Mouse (Mus musculus): ENCODE measurements at regions not wholly inside any gene's neighbourhood (a gene's known extent, or its start where the extent isn't known, plus 50 kb on each side); places are given as distances from the start of the nearest gene placed in this dataset.

- TF ChIP-seq POLR2A (IDR thresholded peaks at IDR 0.05; ENCODE audit: borderline replicate concordance, low read depth, low read length) (no peak), CTCF (IDR thresholded peaks at IDR 0.05; ENCODE audit: low read depth, low read length) (no peak)
- no peaks in the 10 kb centered on the region for H3K4me1 ChIP-seq (ENCODE audit: control insufficient read depth, insufficient read depth, low read length)
- H3K27ac ChIP-seq (ENCODE audit: insufficient read depth, low read depth, low read length), result no peak overlapping the region
- H3K4me3 ChIP-seq (ENCODE audit: insufficient read depth, low read length), result no peak overlapping the region
Measured at GRCm38 (mm10) chr13:100988116-100988515, 154.9 kb upstream of the Slc30a5 start.

- Histone ChIP-seq H3K4me1 (ENCODE audit: control insufficient read depth, insufficient read depth, low read length) (no peaks in the 10 kb centered on the region), H3K27ac (ENCODE audit: insufficient read depth, low read depth, low read length) (no peak overlapping the region), H3K4me3 (ENCODE audit: insufficient read depth, low read length) (no peak overlapping the region)
- TF ChIP-seq POLR2A (IDR thresholded peaks at IDR 0.05; ENCODE audit: borderline replicate concordance, low read depth, low read length) (no peak), CTCF (IDR thresholded peaks at IDR 0.05; ENCODE audit: low read depth, low read length) (no peak)
Measured at GRCm38 (mm10) chr13:100975741-100976140, 142.5 kb upstream of the Slc30a5 start.

- Histone ChIP-seq H3K27ac (ENCODE audit: insufficient read depth, low read depth, low read length) (no peak overlapping the region), H3K4me1 (ENCODE audit: control insufficient read depth, insufficient read depth, low read length) (no peaks in the 10 kb centered on the region), H3K4me3 (ENCODE audit: insufficient read depth, low read length) (no peak overlapping the region)
- TF ChIP-seq CTCF (IDR thresholded peaks at IDR 0.05; ENCODE audit: low read depth, low read length) (no peak), POLR2A (IDR thresholded peaks at IDR 0.05; ENCODE audit: borderline replicate concordance, low read depth, low read length) (no peak)
Measured at GRCm38 (mm10) chr13:100971080-100972017, 138.1 kb upstream of the Slc30a5 start.

- Histone ChIP-seq H3K27ac (ENCODE audit: insufficient read depth, low read depth, low read length) (no peak overlapping the region), H3K4me3 (ENCODE audit: insufficient read depth, low read length) (no peak overlapping the region), H3K4me1 (ENCODE audit: control insufficient read depth, insufficient read depth, low read length) (no peaks in the 10 kb centered on the region)
- TF ChIP-seq CTCF (IDR thresholded peaks at IDR 0.05; ENCODE audit: low read depth, low read length) (no peak), POLR2A (IDR thresholded peaks at IDR 0.05; ENCODE audit: borderline replicate concordance, low read depth, low read length) (no peak)
Measured at GRCm38 (mm10) chr13:100962811-100963540, 129.7 kb upstream of the Slc30a5 start.

- TF ChIP-seq CTCF (IDR thresholded peaks at IDR 0.05; ENCODE audit: low read depth, low read length), result no peak
- no peak for TF ChIP-seq POLR2A (IDR thresholded peaks at IDR 0.05; ENCODE audit: borderline replicate concordance, low read depth, low read length)
- Histone ChIP-seq H3K4me1 (ENCODE audit: control insufficient read depth, insufficient read depth, low read length) (no peaks in the 10 kb centered on the region), H3K4me3 (ENCODE audit: insufficient read depth, low read length) (no peak overlapping the region), H3K27ac (ENCODE audit: insufficient read depth, low read depth, low read length) (no peak overlapping the region)
Measured at GRCm38 (mm10) chr13:100954598-100955251, 121.5 kb upstream of the Slc30a5 start.

- H3K4me3 ChIP-seq (ENCODE audit: insufficient read depth, low read length), result no peak overlapping the region
- no peak for TF ChIP-seq CTCF (IDR thresholded peaks at IDR 0.05; ENCODE audit: low read depth, low read length)
- TF ChIP-seq POLR2A (IDR thresholded peaks at IDR 0.05; ENCODE audit: borderline replicate concordance, low read depth, low read length), result no peak
- no peaks in the 10 kb centered on the region for H3K4me1 ChIP-seq (ENCODE audit: control insufficient read depth, insufficient read depth, low read length)
- H3K27ac ChIP-seq (ENCODE audit: insufficient read depth, low read depth, low read length), result no peak overlapping the region
Measured at GRCm38 (mm10) chr13:100954106-100954505, 120.9 kb upstream of the Slc30a5 start.

- TF ChIP-seq CTCF (IDR thresholded peaks at IDR 0.05; ENCODE audit: low read depth, low read length) (no peak), POLR2A (IDR thresholded peaks at IDR 0.05; ENCODE audit: borderline replicate concordance, low read depth, low read length) (no peak)
- Histone ChIP-seq H3K4me1 (ENCODE audit: control insufficient read depth, insufficient read depth, low read length) (no peaks in the 10 kb centered on the region), H3K4me3 (ENCODE audit: insufficient read depth, low read length) (no peak overlapping the region), H3K27ac (ENCODE audit: insufficient read depth, low read depth, low read length) (no peak overlapping the region)
Measured at GRCm38 (mm10) chr13:100951185-100951508, 117.9 kb upstream of the Slc30a5 start.

- no peak overlapping the region for H3K4me3 ChIP-seq (ENCODE audit: insufficient read depth, low read length)
- TF ChIP-seq POLR2A (IDR thresholded peaks at IDR 0.05; ENCODE audit: borderline replicate concordance, low read depth, low read length) (no peak), CTCF (IDR thresholded peaks at IDR 0.05; ENCODE audit: low read depth, low read length) (no peak)
- H3K4me1 ChIP-seq (ENCODE audit: control insufficient read depth, insufficient read depth, low read length), result no peaks in the 10 kb centered on the region
- no peak overlapping the region for H3K27ac ChIP-seq (ENCODE audit: insufficient read depth, low read depth, low read length)
Measured at GRCm38 (mm10) chr13:100950348-100951184, 117.3 kb upstream of the Slc30a5 start.

GRCm38 (mm10) chr13:100943206-100943848 is 110.1 kb upstream of the Slc30a5 start:
- H3K4me1 ChIP-seq (ENCODE audit: control insufficient read depth, insufficient read depth, low read length), result no peaks in the 10 kb centered on the region
- H3K4me3 ChIP-seq (ENCODE audit: insufficient read depth, low read length), result no peak overlapping the region
- TF ChIP-seq POLR2A (IDR thresholded peaks at IDR 0.05; ENCODE audit: borderline replicate concordance, low read depth, low read length), result no peak
- no peak for TF ChIP-seq CTCF (IDR thresholded peaks at IDR 0.05; ENCODE audit: low read depth, low read length)
- H3K27ac ChIP-seq (ENCODE audit: insufficient read depth, low read depth, low read length), result no peak overlapping the region

Data from bone marrow macrophage, adult 2 months (primary cell).